Mouse (Mus musculus) lung, postnatal 10 days (tissue): ENCODE measurements around the gene Cfap36.
A peak's percentile ranks its signal among the peaks of the same experiment; 100 is the strongest.

ENCODE experiments used
- DNase-seq: peaks from one replicate; pipeline ENCODE4 v3.0.0; 2021

The Cfap36 gene

GRCm38 (mm10) chr11:29179319-29179718, 67.9 kb downstream of the Cfap36 start:
- no peak for DNase-seq

- DNase-seq = no peak
Observed at GRCm38 (mm10) chr11:29173706-29174436, 73.3 kb downstream of the Cfap36 start.

GRCm38 (mm10) chr11:29173125-29173631, 74.0 kb downstream of the Cfap36 start:
- DNase-seq = peak; percentile 79

GRCm38 (mm10) chr11:29172563-29173124, 74.6 kb downstream of the Cfap36 start, which contains the start of gene Ppp4r3b:
TSS of gene Ppp4r3b (plus strand) at chr11:29172890.
- peak; percentile 98 for DNase-seq

- peak; percentile 60 for DNase-seq
Observed at GRCm38 (mm10) chr11:29171959-29172391, 75.2 kb downstream of the Cfap36 start.
